Mouse (Mus musculus) left cerebral cortex, adult 11 months (tissue): ENCODE data around the gene Mmp9.

Experiments used
- DNase-seq: peaks from one replicate; pipeline ENCODE4 v3.0.0; 2022; ENCODE audit warnings: low spot score

Gene Mmp9

GRCm38 (mm10) chr2:164940140-164940830 lies at the start of gene Mmp9:
Mmp9 (plus strand) TSS chr2:164940780.
- no peak for DNase-seq

- DNase-seq = no peak
Observed at GRCm38 (mm10) chr2:164891056-164891834, 49.3 kb upstream of the Mmp9 start.

GRCm38 (mm10) chr2:164891908-164892695 lies 48.5 kb upstream of the Mmp9 start:
- DNase-seq = no peak

- DNase-seq = no peak
Observed at GRCm38 (mm10) chr2:164892696-164893216, 47.8 kb upstream of the Mmp9 start.

GRCm38 (mm10) chr2:164894048-164894447 lies 46.5 kb upstream of the Mmp9 start:
- DNase-seq = no peak

- DNase-seq = no peak
Observed at GRCm38 (mm10) chr2:164894644-164895043, 45.9 kb upstream of the Mmp9 start.

- no peak for DNase-seq
Observed at GRCm38 (mm10) chr2:164895885-164896284, 44.7 kb upstream of the Mmp9 start.

GRCm38 (mm10) chr2:164898008-164898407 lies 42.6 kb upstream of the Mmp9 start:
- DNase-seq = no peak

- no peak for DNase-seq
Observed at GRCm38 (mm10) chr2:164899034-164899433, 41.5 kb upstream of the Mmp9 start.

GRCm38 (mm10) chr2:164899723-164900459 lies 40.7 kb upstream of the Mmp9 start:
- no peak for DNase-seq

GRCm38 (mm10) chr2:164901380-164901779 lies 39.2 kb upstream of the Mmp9 start:
- DNase-seq = no peak

GRCm38 (mm10) chr2:164903496-164903895 lies 37.1 kb upstream of the Mmp9 start:
- DNase-seq = no peak

GRCm38 (mm10) chr2:164906071-164906470 lies 34.5 kb upstream of the Mmp9 start:
- DNase-seq = no peak

GRCm38 (mm10) chr2:164907511-164907910 lies 33.1 kb upstream of the Mmp9 start:
- DNase-seq = no peak

- DNase-seq = no peak
Observed at GRCm38 (mm10) chr2:164908011-164908410, 32.6 kb upstream of the Mmp9 start.

GRCm38 (mm10) chr2:164909100-164909499 lies 31.5 kb upstream of the Mmp9 start:
- DNase-seq = no peak

GRCm38 (mm10) chr2:164909542-164909941 lies 31.0 kb upstream of the Mmp9 start:
- DNase-seq = no peak

- no peak for DNase-seq
Observed at GRCm38 (mm10) chr2:164910360-164911061, 30.1 kb upstream of the Mmp9 start.

GRCm38 (mm10) chr2:164911086-164912048 lies 29.2 kb upstream of the Mmp9 start, which contains the start of gene Zfp335:
Zfp335 (minus strand) TSS chr2:164911757.
- DNase-seq = peak; percentile 89

GRCm38 (mm10) chr2:164912151-164912550 lies 28.4 kb upstream of the Mmp9 start:
- peak; percentile 62 for DNase-seq
